Mouse (Mus musculus): Measurements from ENCODE around the gene Csnk2b. TPM values are rescaled to one million over a fixed set of nuclear protein-coding genes. Genes with fewer than 3 reads are reported as not detected.

Gene Csnk2b
- polyA plus RNA-seq, 1 experiment from 2014 or later = 346 TPM

DNA sequence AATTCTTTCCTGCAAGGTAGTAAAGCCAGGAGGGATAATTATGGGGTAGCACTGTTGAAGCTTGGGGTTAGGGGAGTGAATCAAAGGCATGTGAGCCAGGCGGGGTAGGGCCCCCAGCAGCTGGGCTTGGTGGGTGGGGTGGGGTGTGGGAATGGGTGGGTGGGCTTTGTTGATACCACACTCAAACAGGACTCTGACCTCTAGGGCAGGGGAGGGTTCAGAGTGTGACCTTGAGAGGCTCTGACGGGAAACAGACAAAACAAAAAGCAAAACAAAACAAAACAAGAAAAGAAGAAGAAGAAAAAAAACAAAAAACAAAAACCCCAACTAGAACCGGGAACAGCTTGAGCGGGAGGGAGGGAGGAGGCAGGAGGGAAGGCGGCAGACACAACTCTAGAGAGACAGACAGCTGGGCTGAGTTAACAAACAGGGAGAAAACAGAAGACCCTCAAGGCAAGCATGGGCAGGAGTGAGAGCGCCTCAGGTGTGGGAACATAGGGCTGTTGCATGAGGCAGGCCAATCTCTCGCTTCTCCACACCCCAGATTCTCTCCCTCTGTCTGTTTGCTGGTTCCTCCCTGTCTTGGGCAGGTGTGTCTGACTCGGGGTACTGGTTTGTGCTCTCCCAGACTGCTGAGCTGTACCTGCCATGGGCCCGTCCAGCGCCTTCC, 45.2 kb downstream of the Csnk2b start, which contains the start of gene Ly6g6e:
TSS of gene Ly6g6e (plus strand) at position 396 of the 670 bp plus-strand sequence.
- WGBS = 36% methylated on average over 10 of the region's 10 CpGs
- Histone ChIP-seq H3K4me2 (ENCODE audit: low read length) (peak within 1 kb of the TSS; percentile 32), H3K36me3 (ENCODE audit: control insufficient read depth, insufficient read depth, low read length) (no peaks in the 10 kb centered on the region), H3K9ac (ENCODE audit: low read depth, low read length) (peak within 1 kb of the TSS; percentile 1; the same call in 1 of the 2 replicates), H3K4me3 (ENCODE audit: low read length) (no peak within 1 kb of the TSS; the same call in 1 of the 2 replicates), H3K4me1 (ENCODE audit: control insufficient read depth, insufficient read depth, low read depth, low read length) (no peaks in the 10 kb centered on the region; the same call in 1 of the 2 replicates), H3K9me3 (ENCODE audit: control insufficient read depth, low read length) (no peaks in the 10 kb centered on the region), H3K27me3 (replicated peaks; ENCODE audit: control insufficient read depth, insufficient read depth, low read length) (no peaks in the 10 kb centered on the region), H3K27ac (ENCODE audit: low read depth, low read length) (no peak within 1 kb of the TSS)
- ATAC-seq = no peak

DNA sequence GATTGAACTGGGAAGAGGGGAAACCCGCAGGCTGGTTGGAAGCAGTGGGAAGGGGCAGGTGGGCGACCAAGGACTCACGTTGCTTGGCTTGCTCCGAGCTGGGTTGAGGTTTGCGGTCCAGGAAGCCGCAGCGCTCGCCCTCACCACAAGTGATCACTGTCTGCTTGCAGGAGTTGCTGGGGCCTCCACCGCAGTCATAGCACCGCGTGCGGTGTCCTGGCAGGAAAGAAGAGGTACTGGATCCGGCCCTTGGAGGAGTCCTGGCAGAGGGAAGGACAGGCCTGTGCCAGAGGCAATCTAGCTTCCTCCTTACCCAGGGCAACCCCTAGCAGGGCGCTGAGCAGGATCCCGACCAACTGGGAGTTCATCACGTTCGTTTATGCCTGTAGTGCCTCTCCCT, 47.8 kb downstream of the Csnk2b start:
- Histone ChIP-seq H3K4me3 (ENCODE audit: low read length) (no peak overlapping the region), H3K27me3 (replicated peaks; ENCODE audit: control insufficient read depth, insufficient read depth, low read length) (no peaks in the 10 kb centered on the region), H3K4me2 (ENCODE audit: low read length) (no peak overlapping the region), H3K9me3 (ENCODE audit: control insufficient read depth, low read length) (no peaks in the 10 kb centered on the region), H3K4me1 (ENCODE audit: control insufficient read depth, insufficient read depth, low read depth, low read length) (no peaks in the 10 kb centered on the region; the same call in 1 of the 2 replicates), H3K9ac (ENCODE audit: low read depth, low read length) (no peak overlapping the region), H3K27ac (ENCODE audit: low read depth, low read length) (no peak overlapping the region), H3K36me3 (ENCODE audit: control insufficient read depth, insufficient read depth, low read length) (no peaks in the 10 kb centered on the region)
- 60% methylated on average over 16 of the region's 17 CpGs for WGBS
- no peak for ATAC-seq

GRCm38 (mm10) chr17:35071454-35071853, 50.4 kb downstream of the Csnk2b start:
- no peak overlapping the region for H3K4me2 ChIP-seq (ENCODE audit: low read length)
- no peak overlapping the region for H3K4me3 ChIP-seq (ENCODE audit: low read length)
- no peaks in the 10 kb centered on the region for H3K9me3 ChIP-seq (ENCODE audit: control insufficient read depth, low read length)
- ATAC-seq = no peak
- no peaks in the 10 kb centered on the region for H3K4me1 ChIP-seq (ENCODE audit: control insufficient read depth, insufficient read depth, low read depth, low read length)
- 0 out of 2 replicates have a peak, but pooled peaks cover 3% of the 10 kb centered on the region for H3K27me3 ChIP-seq (replicated peaks; ENCODE audit: control insufficient read depth, insufficient read depth, low read length)
- WGBS = 83% methylated on average over 9 of the region's 9 CpGs
- H3K27ac ChIP-seq (ENCODE audit: low read depth, low read length) = no peak overlapping the region
- no peaks in the 10 kb centered on the region for H3K36me3 ChIP-seq (ENCODE audit: control insufficient read depth, insufficient read depth, low read length)
- no peak overlapping the region for H3K9ac ChIP-seq (ENCODE audit: low read depth, low read length)

DNA sequence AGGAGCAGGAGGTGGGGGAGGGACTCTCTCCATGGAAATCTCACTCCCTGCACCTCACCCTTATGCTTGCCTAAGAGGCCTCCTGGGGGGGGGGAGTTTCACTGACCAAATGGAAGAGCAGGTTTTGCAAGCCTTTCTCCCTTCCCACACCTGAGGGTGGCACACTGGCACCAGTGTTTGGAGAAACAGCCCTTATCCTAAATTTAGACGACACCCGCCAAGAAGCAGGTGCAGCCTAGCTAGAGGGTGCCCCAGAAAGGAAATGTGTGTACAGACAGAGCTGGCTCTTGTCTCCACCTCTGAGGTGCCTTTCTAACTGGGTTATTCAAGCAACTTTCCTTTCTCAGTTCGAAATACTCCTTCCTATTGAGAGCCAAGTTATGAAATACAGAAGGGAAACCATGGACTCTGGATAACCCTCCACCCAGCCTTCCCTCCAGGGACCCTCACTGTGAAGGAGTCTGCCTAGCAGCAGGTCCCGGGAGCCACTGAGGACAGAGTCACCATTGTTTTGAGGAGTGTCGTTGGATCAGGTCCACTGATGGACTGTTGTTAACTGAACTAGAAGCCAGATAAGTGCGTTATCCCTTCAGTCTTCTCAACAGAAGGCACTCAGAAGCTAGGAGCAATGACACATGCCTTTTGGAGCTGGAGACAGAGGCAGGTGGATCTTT, 51.2 kb downstream of the Csnk2b start:
- no peak overlapping the region for H3K9ac ChIP-seq (ENCODE audit: low read depth, low read length)
- H3K36me3 ChIP-seq (ENCODE audit: control insufficient read depth, insufficient read depth, low read length) = no peaks in the 10 kb centered on the region
- no peaks in the 10 kb centered on the region for H3K4me1 ChIP-seq (ENCODE audit: control insufficient read depth, insufficient read depth, low read depth, low read length)
- no peak overlapping the region for H3K4me3 ChIP-seq (ENCODE audit: low read length)
- ATAC-seq = no peak
- 0 out of 2 replicates have a peak, but pooled peaks cover 4% of the 10 kb centered on the region for H3K27me3 ChIP-seq (replicated peaks; ENCODE audit: control insufficient read depth, insufficient read depth, low read length)
- H3K4me2 ChIP-seq (ENCODE audit: low read length) = no peak overlapping the region
- no peak overlapping the region for H3K27ac ChIP-seq (ENCODE audit: low read depth, low read length)
- WGBS = 62% methylated on average over 6 of the region's 6 CpGs
- H3K9me3 ChIP-seq (ENCODE audit: control insufficient read depth, low read length) = no peaks in the 10 kb centered on the region

DNA sequence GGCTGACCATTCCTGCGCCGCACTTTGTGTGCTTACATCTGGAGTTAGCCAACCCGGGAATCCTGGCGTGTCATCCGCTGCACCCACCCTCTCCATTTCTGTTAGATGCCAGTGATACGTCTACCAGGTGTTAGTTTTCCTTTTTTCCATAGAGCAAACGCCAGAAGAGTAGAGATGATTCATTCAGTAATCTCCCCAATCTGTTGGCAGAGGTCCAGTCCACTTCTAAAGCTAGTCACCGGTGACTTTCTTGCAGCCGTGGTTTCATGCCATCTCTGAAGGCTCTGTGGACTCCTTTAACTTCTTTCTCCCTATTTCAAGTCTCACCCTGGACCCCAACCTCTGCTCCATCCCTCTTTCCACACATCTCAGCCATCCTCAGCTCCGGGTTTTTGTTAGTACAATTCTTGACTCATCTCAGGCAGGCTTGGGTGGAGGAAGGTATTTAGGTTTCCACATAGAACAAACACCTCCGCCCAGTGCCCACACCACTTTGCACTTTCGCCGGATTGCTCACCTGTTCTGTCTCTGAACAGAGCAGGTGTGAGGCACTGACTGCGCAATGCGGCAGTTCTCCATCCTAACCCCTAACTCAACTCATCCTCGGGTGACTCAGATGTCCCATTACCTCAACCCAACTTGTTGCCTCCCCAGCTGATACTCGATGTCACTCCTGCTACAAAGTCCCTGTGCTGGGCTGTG, 53.5 kb downstream of the Csnk2b start:
- H3K36me3 ChIP-seq (ENCODE audit: control insufficient read depth, insufficient read depth, low read length) = no peaks in the 10 kb centered on the region; the same call in 1 of the 2 replicates
- no peak overlapping the region for H3K4me3 ChIP-seq (ENCODE audit: low read length)
- H3K9me3 ChIP-seq (ENCODE audit: control insufficient read depth, low read length) = no peaks in the 10 kb centered on the region
- peaks cover 10% of the 10 kb centered on the region for H3K4me1 ChIP-seq (ENCODE audit: control insufficient read depth, insufficient read depth, low read depth, low read length)
- H3K9ac ChIP-seq (ENCODE audit: low read depth, low read length) = no peak overlapping the region
- H3K4me2 ChIP-seq (ENCODE audit: low read length) = no peak overlapping the region
- 87% methylated on average over 17 of the region's 17 CpGs for whole genome bisulfite sequencing
- no peak for ATAC-seq
- H3K27ac ChIP-seq (ENCODE audit: low read depth, low read length) = no peak overlapping the region
- peaks cover 14% of the 10 kb centered on the region for H3K27me3 ChIP-seq (replicated peaks; ENCODE audit: control insufficient read depth, insufficient read depth, low read length)

Other genes starting within 250 kb of the Csnk2b start
- 9.2 and 9.6 TPM in 2 replicates for gene Zbtb12, start 242.6 kb downstream of the Csnk2b start, polyA plus RNA-seq (2015; fragmentation: Nextera tagmentation; extraction: Ambion mirVana)
- gene Gm20547, start 240.0 kb downstream of the Csnk2b start, polyA plus RNA-seq (2015; fragmentation: Nextera tagmentation; extraction: Ambion mirVana) = not detected in 2 replicates
- gene C2, start 223.8 kb downstream of the Csnk2b start, polyA plus RNA-seq (2015; fragmentation: Nextera tagmentation; extraction: Ambion mirVana) = 1.8 and 2.8 TPM in 2 replicates
- 81.9 and 95.3 TPM in 2 replicates for gene Ehmt2, start 223.6 kb downstream of the Csnk2b start, polyA plus RNA-seq (2015; fragmentation: Nextera tagmentation; extraction: Ambion mirVana)
- gene Slc44a4, start 207.6 kb downstream of the Csnk2b start, polyA plus RNA-seq (2015; fragmentation: Nextera tagmentation; extraction: Ambion mirVana) = 0.21 TPM in 1 of 2 replicates, not detected in the other
- 41.7 and 42.1 TPM in 2 replicates for gene Neu1, start 190.8 kb downstream of the Csnk2b start, polyA plus RNA-seq (2015; fragmentation: Nextera tagmentation; extraction: Ambion mirVana)
- gene Hspa1b, start 162.8 kb downstream of the Csnk2b start, polyA plus RNA-seq (2015; fragmentation: Nextera tagmentation; extraction: Ambion mirVana) = 0.45 and 0.74 TPM in 2 replicates
- gene Gm20481, start 152.1 kb downstream of the Csnk2b start, polyA plus RNA-seq (2015; fragmentation: Nextera tagmentation; extraction: Ambion mirVana) = not detected in 2 replicates
- gene Hspa1a, start 149.9 kb downstream of the Csnk2b start, polyA plus RNA-seq (2015; fragmentation: Nextera tagmentation; extraction: Ambion mirVana) = 15.3 and 18.1 TPM in 2 replicates
- 1.4 and 1.6 TPM in 2 replicates for gene Hspa1l, start 149.3 kb downstream of the Csnk2b start, polyA plus RNA-seq (2015; fragmentation: Nextera tagmentation; extraction: Ambion mirVana)
- 106 and 113 TPM in 2 replicates for gene Lsm2, start 140.2 kb downstream of the Csnk2b start, polyA plus RNA-seq (2015; fragmentation: Nextera tagmentation; extraction: Ambion mirVana)
- gene Vars, start 121.1 kb downstream of the Csnk2b start, polyA plus RNA-seq (2015; fragmentation: Nextera tagmentation; extraction: Ambion mirVana) = 50.7 and 61.7 TPM in 2 replicates
- gene Vwa7, start 105.5 kb downstream of the Csnk2b start, polyA plus RNA-seq (2015; fragmentation: Nextera tagmentation; extraction: Ambion mirVana) = 0.08 and 0.19 TPM in 2 replicates
- 1.7 TPM in 2 replicates for gene Sapcd1, start 94.0 kb downstream of the Csnk2b start, polyA plus RNA-seq (2015; fragmentation: Nextera tagmentation; extraction: Ambion mirVana)
- gene Msh5, start 75.3 kb downstream of the Csnk2b start, polyA plus RNA-seq (2015; fragmentation: Nextera tagmentation; extraction: Ambion mirVana) = 1.8 and 2.5 TPM in 2 replicates
- 85.2 and 88.5 TPM in 2 replicates for gene Clic1, start 72.1 kb downstream of the Csnk2b start, polyA plus RNA-seq (2015; fragmentation: Nextera tagmentation; extraction: Ambion mirVana)
- 338 and 363 TPM in 2 replicates for gene Ddah2, start 63.0 kb downstream of the Csnk2b start, polyA plus RNA-seq (2015; fragmentation: Nextera tagmentation; extraction: Ambion mirVana)
- gene Ly6g6c, start 56.7 kb downstream of the Csnk2b start, polyA plus RNA-seq (2015; fragmentation: Nextera tagmentation; extraction: Ambion mirVana) = not detected in 2 replicates
- gene Mpig6b, start 55.9 kb downstream of the Csnk2b start, polyA plus RNA-seq (2015; fragmentation: Nextera tagmentation; extraction: Ambion mirVana) = 0.13 and 0.21 TPM in 2 replicates
- gene Ly6g6e, start 45.2 kb downstream of the Csnk2b start, polyA plus RNA-seq (2015; fragmentation: Nextera tagmentation; extraction: Ambion mirVana) = 0.16 and 0.34 TPM in 2 replicates
- gene Ly6g6d, start 44.0 kb downstream of the Csnk2b start, polyA plus RNA-seq (2015; fragmentation: Nextera tagmentation; extraction: Ambion mirVana) = 0.68 and 1.0 TPM in 2 replicates
- 0.22 TPM in 1 of 2 replicates, not detected in the other for gene Ly6g6f, start 36.4 kb downstream of the Csnk2b start, polyA plus RNA-seq (2015; fragmentation: Nextera tagmentation; extraction: Ambion mirVana)
- 113 and 115 TPM in 2 replicates for gene Abhd16a, start 32.8 kb downstream of the Csnk2b start, polyA plus RNA-seq (2015; fragmentation: Nextera tagmentation; extraction: Ambion mirVana)
- not detected in 2 replicates for gene Ly6g5c, start 13.8 kb downstream of the Csnk2b start, polyA plus RNA-seq (2015; fragmentation: Nextera tagmentation; extraction: Ambion mirVana)
- gene Ly6g5b, start 6.6 kb downstream of the Csnk2b start, polyA plus RNA-seq (2015; fragmentation: Nextera tagmentation; extraction: Ambion mirVana) = 0.93 and 1.5 TPM in 2 replicates
- gene Gpank1, start 598 bp downstream of the Csnk2b start, polyA plus RNA-seq (2015; fragmentation: Nextera tagmentation; extraction: Ambion mirVana) = 20.7 and 23.7 TPM in 2 replicates
- gene D17H6S53E, start 4.3 kb upstream of the Csnk2b start, polyA plus RNA-seq (2015; fragmentation: Nextera tagmentation; extraction: Ambion mirVana) = 8.9 TPM in 2 replicates
- gene Apom, start 10.0 kb upstream of the Csnk2b start, polyA plus RNA-seq (2015; fragmentation: Nextera tagmentation; extraction: Ambion mirVana) = not detected in 2 replicates
- 50.9 and 65.2 TPM in 2 replicates for gene Bag6, start 13.1 kb upstream of the Csnk2b start, polyA plus RNA-seq (2015; fragmentation: Nextera tagmentation; extraction: Ambion mirVana)
- gene Prrc2a, start 42.8 kb upstream of the Csnk2b start, polyA plus RNA-seq (2015; fragmentation: Nextera tagmentation; extraction: Ambion mirVana) = 138 and 153 TPM in 2 replicates
- 5.6 and 10.1 TPM in 2 replicates for gene Aif1, start 54.0 kb upstream of the Csnk2b start, polyA plus RNA-seq (2015; fragmentation: Nextera tagmentation; extraction: Ambion mirVana)
- 4.8 and 7.3 TPM in 2 replicates for gene Lst1, start 66.4 kb upstream of the Csnk2b start, polyA plus RNA-seq (2015; fragmentation: Nextera tagmentation; extraction: Ambion mirVana)
- gene Ltb, start 72.4 kb upstream of the Csnk2b start, polyA plus RNA-seq (2015; fragmentation: Nextera tagmentation; extraction: Ambion mirVana) = 1.1 and 1.2 TPM in 2 replicates
- not detected in 2 replicates for gene Tnf, start 80.0 kb upstream of the Csnk2b start, polyA plus RNA-seq (2015; fragmentation: Nextera tagmentation; extraction: Ambion mirVana)
- gene Lta, start 83.3 kb upstream of the Csnk2b start, polyA plus RNA-seq (2015; fragmentation: Nextera tagmentation; extraction: Ambion mirVana) = 0.37 and 0.80 TPM in 2 replicates
- 0.34 and 0.45 TPM in 2 replicates for gene Gm16181, start 98.8 kb upstream of the Csnk2b start, polyA plus RNA-seq (2015; fragmentation: Nextera tagmentation; extraction: Ambion mirVana)
- gene Atp6v1g2, start 111.6 kb upstream of the Csnk2b start, polyA plus RNA-seq (2015; fragmentation: Nextera tagmentation; extraction: Ambion mirVana) = 140 and 151 TPM in 2 replicates
- 9.8 and 10.1 TPM in 2 replicates for gene Nfkbil1, start 113.7 kb upstream of the Csnk2b start, polyA plus RNA-seq (2015; fragmentation: Nextera tagmentation; extraction: Ambion mirVana)
- gene Ddx39b, start 119.7 kb upstream of the Csnk2b start, polyA plus RNA-seq (2015; fragmentation: Nextera tagmentation; extraction: Ambion mirVana) = 331 and 355 TPM in 2 replicates
- 125 and 134 TPM in 2 replicates for gene H2-D1, start 140.7 kb upstream of the Csnk2b start, polyA plus RNA-seq (2015; fragmentation: Nextera tagmentation; extraction: Ambion mirVana)
- 0.64 and 0.67 TPM in 2 replicates for gene H2-Q1, start 198.4 kb upstream of the Csnk2b start, polyA plus RNA-seq (2015; fragmentation: Nextera tagmentation; extraction: Ambion mirVana)
- 3.7 and 6.3 TPM in 2 replicates for gene H2-Q2, start 220.2 kb upstream of the Csnk2b start, polyA plus RNA-seq (2015; fragmentation: Nextera tagmentation; extraction: Ambion mirVana)